Mouse (Mus musculus): ENCODE results near the gene Sergef. TPM values are rescaled to one million over a fixed set of nuclear protein-coding genes. Genes with fewer than 3 reads are reported as not detected.

Sergef gene
- total and polyA plus RNA-seq, 2 experiments from 2014 or later, result 7.5 to 7.9 TPM

GRCm38 (mm10) chr7:46412823-46413222 lies 226.8 kb downstream of the Sergef start:
- Histone ChIP-seq H3K9me3 (replicated peaks; ENCODE audit: control insufficient read depth, low read length) (no peaks in the 10 kb centered on the region), H3K4me3 (ENCODE audit: low read depth, low read length) (no peak overlapping the region), H3K27me3 (ENCODE audit: control insufficient read depth, insufficient read depth, low read length) (no peaks in the 10 kb centered on the region), H3K36me3 (replicated peaks; ENCODE audit: control insufficient read depth, insufficient read depth, low read length) (no peaks in the 10 kb centered on the region), H3K4me2 (ENCODE audit: low read depth, low read length) (no peak overlapping the region), H3K4me1 (ENCODE audit: control insufficient read depth, insufficient read depth) (no peaks in the 10 kb centered on the region), H3K27ac (ENCODE audit: low read depth) (no peak overlapping the region), H3K9ac (replicated peaks; ENCODE audit: low read depth, low read length) (no peak overlapping the region)
- no peak for ATAC-seq (ENCODE audit: insufficient read depth, low read depth)
- no peak for TF ChIP-seq CTCF (IDR thresholded peaks at IDR 0.05; ENCODE audit: low read depth)
- WGBS, result 44% methylated on average over 5 of the region's 5 CpGs
- DNase-seq (ENCODE audit: low spot score), result no peak

GRCm38 (mm10) chr7:46410727-46411126 lies 228.9 kb downstream of the Sergef start:
- Histone ChIP-seq H3K4me2 (ENCODE audit: low read depth, low read length) (no peak overlapping the region), H3K27ac (ENCODE audit: low read depth) (no peak overlapping the region), H3K27me3 (ENCODE audit: control insufficient read depth, insufficient read depth, low read length) (no peaks in the 10 kb centered on the region), H3K36me3 (replicated peaks; ENCODE audit: control insufficient read depth, insufficient read depth, low read length) (no peaks in the 10 kb centered on the region), H3K9me3 (replicated peaks; ENCODE audit: control insufficient read depth, low read length) (no peaks in the 10 kb centered on the region), H3K4me1 (ENCODE audit: control insufficient read depth, insufficient read depth) (no peaks in the 10 kb centered on the region), H3K4me3 (ENCODE audit: low read depth, low read length) (no peak overlapping the region), H3K9ac (replicated peaks; ENCODE audit: low read depth, low read length) (no peak overlapping the region)
- WGBS, result 70% methylated on average over 6 of the region's 6 CpGs
- TF ChIP-seq CTCF (IDR thresholded peaks at IDR 0.05; ENCODE audit: low read depth) (no peak), EP300 (IDR thresholded peaks at IDR 0.05; ENCODE audit: low read depth) (no peak)
- no peak for DNase-seq (ENCODE audit: low spot score)
- no peak for ATAC-seq (ENCODE audit: insufficient read depth, low read depth)

DNA sequence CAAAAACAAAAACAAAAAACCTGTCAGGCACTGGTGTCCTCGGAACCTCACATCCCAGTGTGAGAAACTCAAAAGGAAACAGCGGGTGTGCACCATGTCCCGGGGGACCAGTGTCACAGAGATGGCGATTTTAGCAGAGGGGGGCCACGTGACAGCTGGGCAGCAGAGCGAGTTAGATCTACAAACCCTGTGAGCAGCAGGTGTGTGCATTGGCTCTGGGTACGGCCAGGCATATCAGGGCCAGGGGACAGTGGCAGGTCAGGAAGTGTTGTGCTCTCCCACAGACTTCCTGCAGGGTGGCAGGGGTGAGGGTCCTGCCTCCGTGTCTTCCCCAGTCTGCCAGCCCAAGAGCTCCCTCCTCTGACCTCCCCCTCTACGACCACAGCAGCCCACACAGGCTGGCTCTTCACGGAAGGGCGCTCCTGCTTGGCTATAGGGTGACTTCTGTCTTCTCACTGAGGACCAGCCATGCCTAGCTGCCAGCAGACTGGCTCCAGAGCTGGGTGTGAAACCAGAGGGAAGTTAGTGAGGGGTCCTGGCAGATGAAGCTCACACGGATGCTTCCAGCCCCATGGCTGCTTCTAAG lies 230.3 kb downstream of the Sergef start:
- no peaks in the 10 kb centered on the region for H3K9me3 ChIP-seq (replicated peaks; ENCODE audit: control insufficient read depth, low read length)
- H3K27me3 ChIP-seq (ENCODE audit: control insufficient read depth, insufficient read depth, low read length), result no peaks in the 10 kb centered on the region
- H3K9ac ChIP-seq (replicated peaks; ENCODE audit: low read depth, low read length), result no peak overlapping the region
- no peak overlapping the region for H3K4me2 ChIP-seq (ENCODE audit: low read depth, low read length)
- no peaks in the 10 kb centered on the region for H3K4me1 ChIP-seq (ENCODE audit: control insufficient read depth, insufficient read depth)
- 41% methylated on average over 12 of the region's 12 CpGs for WGBS
- TF ChIP-seq EP300 (IDR thresholded peaks at IDR 0.05; ENCODE audit: low read depth) (no peak), CTCF (IDR thresholded peaks at IDR 0.05; ENCODE audit: low read depth) (no peak)
- H3K4me3 ChIP-seq (ENCODE audit: low read depth, low read length), result no peak overlapping the region
- H3K27ac ChIP-seq (ENCODE audit: low read depth), result no peak overlapping the region
- DNase-seq (ENCODE audit: low spot score) (no peak), ATAC-seq (ENCODE audit: insufficient read depth, low read depth) (no peak)
- no peaks in the 10 kb centered on the region for H3K36me3 ChIP-seq (replicated peaks; ENCODE audit: control insufficient read depth, insufficient read depth, low read length)

DNA sequence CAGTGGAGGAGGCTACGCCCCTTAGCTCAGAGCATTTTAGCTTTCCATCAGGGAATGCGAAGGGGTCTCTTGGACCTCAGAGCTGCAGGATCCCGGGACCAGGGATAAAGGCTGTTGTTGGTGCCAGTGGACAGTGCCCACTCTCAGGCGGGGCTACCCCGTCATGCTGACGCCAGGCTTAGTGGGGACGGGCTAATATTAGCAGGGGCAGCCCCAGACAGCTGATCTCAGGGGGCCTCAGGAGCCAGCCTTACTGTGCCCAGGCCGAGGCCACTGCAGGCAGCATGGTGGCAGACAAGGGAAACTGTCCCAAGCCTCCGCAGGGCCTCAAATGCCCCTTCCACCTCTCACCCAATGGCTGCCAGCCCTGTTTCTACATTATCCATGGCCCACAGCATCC lies 231.0 kb downstream of the Sergef start:
- H3K4me2 ChIP-seq (ENCODE audit: low read depth, low read length), result no peak overlapping the region
- 78% methylated on average over 9 of the region's 9 CpGs for WGBS
- no peaks in the 10 kb centered on the region for H3K4me1 ChIP-seq (ENCODE audit: control insufficient read depth, insufficient read depth)
- H3K27me3 ChIP-seq (ENCODE audit: control insufficient read depth, insufficient read depth, low read length), result no peaks in the 10 kb centered on the region
- no peak for TF ChIP-seq EP300 (IDR thresholded peaks at IDR 0.05; ENCODE audit: low read depth)
- TF ChIP-seq CTCF (IDR thresholded peaks at IDR 0.05; ENCODE audit: low read depth), result no peak
- no peak overlapping the region for H3K9ac ChIP-seq (replicated peaks; ENCODE audit: low read depth, low read length)
- DNase-seq (ENCODE audit: low spot score) (no peak), ATAC-seq (ENCODE audit: insufficient read depth, low read depth) (no peak)
- H3K36me3 ChIP-seq (replicated peaks; ENCODE audit: control insufficient read depth, insufficient read depth, low read length), result no peaks in the 10 kb centered on the region
- H3K27ac ChIP-seq (ENCODE audit: low read depth), result no peak overlapping the region
- H3K4me3 ChIP-seq (ENCODE audit: low read depth, low read length), result no peak overlapping the region
- no peaks in the 10 kb centered on the region for H3K9me3 ChIP-seq (replicated peaks; ENCODE audit: control insufficient read depth, low read length)

GRCm38 (mm10) chr7:46404756-46405155 lies 234.9 kb downstream of the Sergef start:
- H3K9me3 ChIP-seq (replicated peaks; ENCODE audit: control insufficient read depth, low read length), result no peaks in the 10 kb centered on the region
- H3K4me2 ChIP-seq (ENCODE audit: low read depth, low read length), result no peak overlapping the region
- ATAC-seq (ENCODE audit: insufficient read depth, low read depth) (no peak), DNase-seq (ENCODE audit: low spot score) (no peak)
- TF ChIP-seq EP300 (IDR thresholded peaks at IDR 0.05; ENCODE audit: low read depth) (no peak), CTCF (IDR thresholded peaks at IDR 0.05; ENCODE audit: low read depth) (no peak)
- no peak overlapping the region for H3K27ac ChIP-seq (ENCODE audit: low read depth)
- WGBS, result 72% methylated on average over 7 of the region's 7 CpGs
- no peaks in the 10 kb centered on the region for H3K36me3 ChIP-seq (replicated peaks; ENCODE audit: control insufficient read depth, insufficient read depth, low read length)
- H3K9ac ChIP-seq (replicated peaks; ENCODE audit: low read depth, low read length), result no peak overlapping the region
- no peak overlapping the region for H3K4me3 ChIP-seq (ENCODE audit: low read depth, low read length)
- H3K27me3 ChIP-seq (ENCODE audit: control insufficient read depth, insufficient read depth, low read length), result 0 out of 2 replicates have a peak, but pooled peaks cover 2% of the 10 kb centered on the region
- no peaks in the 10 kb centered on the region for H3K4me1 ChIP-seq (ENCODE audit: control insufficient read depth, insufficient read depth)
